Mouse (Mus musculus) cerebellum, adult (tissue): ENCODE results near the gene Fgfr2.
"Not testable (repeated sequence)": the region's sequence is repeated elsewhere in the genome, so short reads cannot be mapped to it uniquely, and the experiment has no call there.

Experiments used
- ATAC-seq: cut with Nextera tagmentation; 2 replicates; pipeline ENCODE4 v1.9.2; 2017; ENCODE audit warnings: mild to moderate bottlenecking, moderate library complexity, mixed read lengths; ENCODE audit not compliant: insufficient number of reproducible peaks, low FRiP score, low TSS enrichment

Fgfr2 gene

DNA sequence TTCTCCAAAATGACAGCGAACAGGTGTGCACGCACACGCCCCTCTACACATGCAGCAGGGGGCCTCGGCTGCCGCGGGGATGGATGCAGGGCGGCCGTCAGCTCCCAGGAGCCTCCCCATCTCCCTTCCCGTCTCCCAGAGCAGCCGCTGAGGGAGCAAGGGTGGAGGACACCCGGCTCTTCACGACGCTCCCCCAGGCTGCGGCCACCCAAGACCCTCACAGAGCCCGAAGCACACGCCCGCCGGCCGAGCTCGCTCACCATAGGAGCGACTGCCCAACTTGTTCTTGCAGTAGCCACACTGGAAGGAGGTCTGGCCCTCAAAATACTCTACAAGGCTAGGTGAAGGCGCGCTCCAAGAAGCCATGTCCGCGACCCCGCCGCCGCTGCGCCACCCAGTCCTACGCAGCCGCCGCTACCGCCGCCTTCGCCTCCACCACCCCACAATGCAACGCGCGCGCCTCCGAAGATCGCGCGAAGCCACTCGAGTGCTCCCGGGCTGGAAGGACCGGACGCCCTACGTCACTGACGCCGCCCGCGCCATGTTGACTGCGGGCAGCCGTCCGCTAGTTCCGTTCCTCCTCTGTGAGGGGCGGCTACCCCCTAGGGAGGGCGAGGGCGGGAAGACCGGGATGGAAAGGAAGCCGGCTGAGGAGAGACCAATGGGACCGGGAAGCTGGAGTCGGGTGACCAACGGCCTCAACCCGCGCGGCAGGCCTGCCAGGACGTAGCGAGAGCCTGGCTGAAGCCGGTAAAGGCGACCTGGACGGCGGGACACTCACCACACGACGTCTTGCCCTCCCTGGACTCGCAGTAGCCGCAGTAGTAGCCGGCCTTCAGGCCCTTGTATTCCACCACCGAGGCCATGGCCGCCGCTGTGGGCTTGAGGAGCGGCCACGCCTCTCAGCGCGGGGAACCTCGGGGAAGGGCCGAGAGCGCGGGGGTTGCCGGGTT lies 2603.8 kb downstream of the Fgfr2 start:
- peak; percentile 93 for ATAC-seq

DNA sequence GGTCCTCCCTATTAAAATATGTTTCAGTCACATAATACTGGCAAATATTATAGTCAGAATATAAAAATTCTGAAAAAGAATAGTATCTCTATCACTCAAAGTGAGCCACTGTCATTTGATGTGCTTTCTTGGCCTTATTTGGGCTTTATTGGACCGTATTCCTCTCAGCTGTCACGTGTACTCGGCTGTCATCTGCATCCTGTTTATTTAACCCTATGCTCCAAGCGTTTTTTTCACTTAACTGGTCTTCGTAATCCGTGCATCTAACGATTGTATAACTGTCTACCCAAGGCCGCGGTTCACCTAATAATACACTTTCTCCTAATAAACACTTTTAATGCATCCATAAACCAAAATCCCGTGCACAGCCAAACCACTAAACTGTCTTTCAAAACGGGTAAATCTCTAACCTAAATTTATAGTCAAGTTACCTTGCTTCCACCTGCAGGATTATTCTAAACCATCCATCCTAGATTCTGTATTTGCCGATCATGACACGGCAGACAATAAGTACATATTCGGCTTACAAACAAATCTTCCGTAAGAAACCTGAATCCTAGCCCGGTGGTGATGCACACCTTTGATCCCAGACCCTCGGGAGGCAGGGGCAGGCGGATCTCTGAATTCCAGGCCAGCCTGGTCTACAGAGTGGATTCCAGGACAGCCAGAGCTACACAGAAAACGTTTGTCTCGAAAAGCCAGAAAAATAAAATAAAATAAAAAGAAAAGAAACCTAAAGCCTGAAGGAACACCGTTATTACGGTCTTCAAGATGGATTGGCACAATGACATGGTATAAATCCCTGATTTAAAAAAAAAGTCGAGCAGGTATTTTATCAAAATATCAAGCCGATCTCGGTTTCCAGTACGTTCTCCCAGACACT lies 2604.7 kb downstream of the Fgfr2 start:
- no peak for ATAC-seq

DNA sequence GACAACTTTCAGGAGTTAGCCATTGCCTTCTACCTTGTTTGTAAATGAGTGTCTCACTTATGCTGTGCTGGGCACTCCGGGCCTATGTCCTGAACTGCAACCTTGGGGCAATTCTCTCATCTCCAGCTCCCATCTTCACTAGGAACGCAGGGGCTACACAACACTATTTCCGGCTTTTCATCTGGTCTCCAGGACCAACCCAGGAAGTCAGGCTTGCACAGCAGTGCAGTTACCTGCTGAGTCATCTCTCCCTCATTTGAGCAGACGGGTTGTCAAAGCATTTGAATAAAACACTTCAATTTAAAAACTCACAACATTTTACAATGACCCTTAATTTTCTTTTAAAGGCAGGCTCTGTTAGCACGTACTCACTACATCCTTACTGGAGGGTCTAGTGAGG lies 2612.9 kb downstream of the Fgfr2 start:
- no peak for ATAC-seq

DNA sequence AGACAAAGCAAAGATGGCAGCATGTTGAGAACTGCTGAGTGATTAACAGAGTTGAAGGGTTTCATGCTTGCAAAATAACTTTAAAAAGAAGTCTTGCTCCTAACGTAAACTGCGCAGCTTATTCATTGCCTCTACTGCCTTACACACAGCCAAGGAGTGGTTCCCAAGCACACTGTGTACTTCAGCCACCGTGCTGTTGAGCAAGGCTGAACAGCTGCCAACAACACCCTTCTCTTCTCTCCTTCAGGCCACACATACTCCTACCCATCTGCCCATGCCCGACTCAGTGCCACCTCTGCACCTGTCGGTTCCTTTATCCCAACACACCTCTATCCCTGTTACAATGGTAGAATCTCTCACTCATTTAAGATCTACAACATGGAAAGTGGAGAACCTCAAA lies 2620.1 kb downstream of the Fgfr2 start:
- no peak for ATAC-seq

DNA sequence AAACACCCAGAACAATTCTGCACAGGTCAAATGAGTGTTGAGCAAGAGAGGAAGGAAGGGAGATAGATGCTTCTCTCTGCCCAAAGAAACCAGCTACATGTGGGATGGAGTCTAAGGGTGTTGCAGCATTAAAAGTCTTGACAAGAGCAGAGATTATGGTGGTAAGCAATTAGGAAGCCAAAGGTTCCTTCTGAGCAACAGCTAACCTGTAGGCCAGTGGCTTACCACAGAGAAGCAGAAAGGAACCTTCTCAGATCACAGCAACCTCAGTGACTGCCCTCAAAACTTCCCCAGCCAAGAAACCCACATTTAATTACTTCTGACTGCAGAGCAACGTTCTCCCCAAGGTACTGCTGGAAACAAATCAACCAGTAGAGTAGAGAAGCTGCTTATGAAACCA lies 2621.7 kb downstream of the Fgfr2 start:
- ATAC-seq, result no peak

DNA sequence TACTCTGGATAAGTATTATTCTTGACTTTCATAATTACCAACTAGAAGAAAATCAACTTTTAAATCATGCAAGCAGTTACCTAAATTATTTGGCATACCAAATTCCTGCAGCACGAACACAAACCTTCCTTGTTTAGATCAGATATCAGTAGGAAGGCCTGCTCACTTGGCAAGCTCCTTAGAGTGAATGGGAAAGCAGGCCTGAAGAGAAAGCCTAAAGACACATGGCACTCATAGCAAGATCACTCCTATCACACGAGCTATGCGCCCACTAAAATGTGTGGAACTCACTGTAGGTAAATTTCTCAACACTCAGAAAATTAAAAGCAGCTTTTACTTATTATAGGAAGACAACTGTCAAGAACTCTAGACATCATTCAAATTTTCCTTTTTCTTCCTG lies 2629.8 kb downstream of the Fgfr2 start:
- no peak for ATAC-seq

DNA sequence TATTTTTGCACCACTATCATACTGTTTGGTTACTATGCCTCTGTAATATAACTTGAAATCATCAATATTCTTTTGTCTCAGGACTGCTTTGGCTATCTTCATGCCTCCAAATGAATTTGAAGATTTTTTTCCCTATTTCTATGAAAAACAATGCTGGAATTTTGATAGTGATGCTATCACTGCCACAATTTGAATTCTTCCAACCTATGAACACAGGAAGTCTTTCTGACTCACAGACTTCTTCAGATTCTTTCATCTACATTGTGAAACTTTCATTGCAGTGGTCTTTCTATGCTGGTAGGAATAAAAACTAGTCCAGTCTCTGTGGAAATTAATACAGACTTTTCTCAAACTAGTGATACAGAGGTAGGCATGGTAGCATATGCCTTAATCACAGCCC lies 2631.1 kb downstream of the Fgfr2 start:
- no peak for ATAC-seq

DNA sequence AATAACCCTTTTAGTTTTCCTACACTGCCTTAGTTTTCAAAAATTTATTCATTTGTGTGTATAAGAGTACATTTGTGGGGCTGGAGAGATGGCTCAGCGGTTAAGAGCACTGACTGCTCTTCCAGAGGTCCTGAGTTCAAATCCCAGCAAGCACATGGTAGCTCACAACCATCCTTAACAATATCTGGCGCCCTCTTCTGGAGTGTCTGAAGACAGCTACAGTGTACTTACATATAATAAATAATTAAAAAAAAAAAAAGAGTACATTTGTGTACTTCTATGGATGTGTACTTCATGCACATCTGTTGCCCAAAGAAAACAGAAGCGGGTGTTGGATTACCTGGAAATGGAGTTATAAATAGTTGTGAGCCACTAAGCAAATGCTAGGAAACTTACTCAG lies 2644.1 kb downstream of the Fgfr2 start:
- ATAC-seq, result not testable (repeated sequence)

DNA sequence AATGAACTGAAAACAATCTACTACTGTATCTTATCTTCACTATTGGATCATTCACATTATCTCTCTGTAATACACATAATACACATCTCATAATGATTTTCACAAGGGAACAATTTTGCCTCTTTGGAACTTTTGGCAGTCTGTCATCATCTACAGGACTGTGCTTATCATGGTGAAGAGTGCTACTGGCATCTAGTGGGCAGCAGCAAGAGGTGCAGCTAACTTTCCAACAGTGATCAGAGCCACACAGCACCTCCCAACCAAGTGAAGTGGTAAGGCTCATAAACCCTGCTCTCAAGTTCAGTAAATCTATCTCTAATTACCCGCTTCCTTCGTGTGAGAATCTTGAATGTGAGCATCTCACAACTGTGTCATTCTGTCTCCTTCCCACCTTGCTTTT lies 2647.2 kb downstream of the Fgfr2 start:
- peak; percentile 58; the same call in 1 of the 2 replicates for ATAC-seq

DNA sequence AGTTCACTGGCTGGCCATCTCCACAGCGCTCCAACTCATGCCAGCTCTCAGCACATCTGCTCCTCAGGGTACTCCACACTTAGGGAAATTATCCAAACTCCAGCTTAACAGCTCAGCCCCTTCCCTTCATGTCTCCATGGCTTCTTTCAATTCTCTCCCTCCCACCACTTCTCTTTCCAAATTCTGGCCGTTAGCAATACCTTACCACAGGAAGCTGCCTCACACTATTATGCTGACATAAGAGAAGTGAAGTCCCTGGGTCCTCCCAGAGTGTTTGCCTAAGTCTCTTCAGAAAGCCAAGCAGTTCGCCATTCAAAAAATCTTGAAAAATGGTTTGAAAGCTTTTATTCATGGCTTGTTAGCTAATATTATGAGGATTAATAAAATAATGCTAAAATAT lies 2649.3 kb downstream of the Fgfr2 start:
- no peak for ATAC-seq

DNA sequence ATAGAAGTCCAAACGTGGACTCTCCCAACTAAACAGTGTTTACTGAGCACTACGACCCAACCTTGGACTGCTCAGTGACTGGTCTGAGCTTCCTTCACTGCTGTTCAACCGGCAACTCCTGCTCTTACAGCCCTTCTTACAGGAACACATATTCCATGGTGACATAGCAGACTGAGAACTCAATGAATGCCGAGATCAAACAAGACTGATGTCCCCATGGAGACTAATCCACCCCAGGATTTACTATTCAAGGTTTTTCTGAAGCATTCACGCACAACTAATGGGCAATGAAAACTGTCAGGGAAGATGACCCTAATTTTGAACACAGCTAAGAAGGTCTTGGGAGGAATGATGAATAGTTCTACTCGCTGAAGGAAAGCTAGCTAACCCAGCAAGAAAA lies 2650.5 kb downstream of the Fgfr2 start:
- ATAC-seq, result no peak

DNA sequence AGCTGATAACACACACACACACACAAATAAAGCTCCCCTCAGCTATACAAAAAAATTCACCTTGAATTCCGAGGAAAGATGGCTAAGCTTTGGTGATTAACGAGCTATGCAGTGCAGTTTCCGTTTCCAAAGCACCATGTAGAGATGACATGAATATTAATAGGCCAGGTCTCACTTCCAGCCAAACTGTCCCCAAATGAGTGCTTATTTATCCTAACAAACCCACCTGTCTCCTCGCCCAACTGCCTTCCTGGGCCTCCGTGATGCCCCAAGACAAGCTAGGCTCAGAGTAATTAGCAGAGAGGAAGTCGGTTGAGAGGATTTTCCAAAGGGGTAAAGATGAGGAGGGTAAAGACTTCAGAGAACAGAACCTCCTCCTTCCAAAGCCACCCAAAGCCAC lies 2652.1 kb downstream of the Fgfr2 start:
- ATAC-seq, result no peak

DNA sequence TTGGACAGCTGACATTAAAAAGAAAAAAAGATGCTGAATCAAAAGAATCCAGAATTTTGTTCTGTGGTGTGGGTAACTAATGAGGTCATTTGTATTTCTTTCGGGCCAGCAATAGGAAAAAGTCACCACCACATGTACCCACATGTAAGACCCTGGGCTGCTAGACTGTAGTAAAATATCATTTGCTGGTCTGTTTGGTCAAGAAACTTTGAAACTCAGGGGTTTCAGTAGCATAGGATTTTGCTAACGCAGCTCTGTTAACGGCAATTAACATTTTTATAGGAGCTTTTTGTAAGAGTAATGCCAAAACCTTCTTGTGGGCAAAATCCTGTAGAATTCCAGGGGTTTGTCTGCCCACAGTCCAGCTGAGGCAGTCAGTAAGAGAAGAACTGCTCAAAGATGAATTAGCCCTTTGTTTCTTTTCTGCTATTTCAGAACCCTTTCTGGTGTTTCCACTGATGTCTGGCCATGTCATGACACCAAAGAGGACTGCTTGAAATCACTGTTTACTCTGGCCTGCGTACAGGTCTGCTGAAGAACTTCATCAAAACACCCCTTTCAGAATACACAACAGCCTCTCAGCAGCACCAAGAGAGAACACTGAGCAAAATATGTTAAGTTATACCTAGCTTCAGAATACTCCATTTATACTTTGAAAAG lies 2667.4 kb downstream of the Fgfr2 start:
- ATAC-seq, result no peak

DNA sequence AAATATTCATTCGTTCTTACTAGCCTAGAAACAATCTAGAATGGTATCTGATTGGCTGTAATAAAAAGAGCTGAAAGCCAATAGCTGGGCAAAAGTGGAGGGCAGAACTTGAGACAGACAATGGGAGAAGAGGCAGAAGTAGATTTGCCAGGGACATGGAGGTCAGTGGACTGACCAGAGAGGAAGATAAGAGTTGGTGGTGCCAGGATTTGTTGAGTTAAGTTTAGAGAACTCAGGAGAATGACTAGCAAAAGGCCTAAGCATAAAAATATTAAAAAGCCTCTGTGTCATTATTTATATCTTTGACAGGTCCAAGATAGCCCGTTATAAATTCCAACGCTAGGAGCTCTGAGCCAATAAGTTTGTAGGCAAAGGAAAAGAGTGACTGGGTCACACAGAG lies 2668.9 kb downstream of the Fgfr2 start:
- no peak for ATAC-seq

DNA sequence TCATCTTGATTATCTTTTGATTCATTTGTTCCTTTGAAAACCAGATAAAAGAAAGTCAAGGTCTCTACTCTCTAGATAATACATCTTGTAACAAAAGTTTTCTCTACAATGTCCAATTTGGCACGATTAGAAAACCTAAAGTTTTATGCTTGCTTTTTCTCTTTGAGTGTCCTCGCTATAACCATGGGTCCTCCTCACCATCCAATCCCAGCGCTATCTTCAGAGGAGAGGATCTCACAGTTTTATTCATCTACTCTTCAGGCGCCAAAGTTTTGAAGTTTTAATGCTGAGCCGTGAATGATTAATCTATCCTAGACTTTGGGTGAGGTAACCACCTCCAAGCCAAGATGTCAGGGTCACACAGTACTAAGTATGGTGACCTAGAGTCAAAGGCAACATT lies 2687.4 kb downstream of the Fgfr2 start:
- ATAC-seq, result no peak

DNA sequence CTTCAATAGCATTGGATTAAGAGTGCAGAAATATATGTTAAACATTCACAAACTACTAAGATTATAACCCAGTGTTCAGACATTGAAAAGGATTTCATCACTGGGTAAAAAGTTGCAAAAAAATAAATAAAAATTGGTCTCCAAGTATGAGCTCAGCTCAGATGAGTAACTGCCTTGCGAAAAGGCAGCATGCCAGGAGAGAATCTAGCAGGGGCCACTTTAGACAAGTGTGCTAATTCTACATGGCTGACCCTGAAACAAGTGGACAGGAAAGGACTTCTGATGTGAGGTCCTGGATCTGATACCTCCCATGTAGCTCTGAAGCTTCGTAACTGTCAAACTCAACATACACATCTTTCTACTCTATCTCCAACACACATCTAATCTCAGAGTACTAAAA lies 2691.0 kb downstream of the Fgfr2 start:
- ATAC-seq, result no peak

DNA sequence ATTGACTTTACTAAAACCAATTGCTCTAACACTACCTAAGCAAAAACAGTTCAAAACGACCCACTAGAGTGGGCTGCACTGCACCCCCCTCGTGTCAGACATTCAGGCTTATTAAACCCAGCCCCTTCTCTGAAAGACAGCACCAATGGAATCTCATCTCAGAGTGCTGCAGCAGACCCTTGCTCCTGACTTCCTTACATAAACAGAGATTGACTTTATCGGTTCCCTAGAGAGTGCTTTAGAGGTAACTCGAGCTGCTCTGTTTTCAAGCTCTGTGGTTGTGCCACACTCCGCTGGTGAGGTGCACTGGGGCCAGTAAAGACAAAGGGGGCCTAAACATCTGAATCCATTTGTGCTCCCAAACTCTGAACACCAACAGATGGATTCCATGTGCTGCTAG lies 2696.6 kb downstream of the Fgfr2 start:
- ATAC-seq, result no peak

DNA sequence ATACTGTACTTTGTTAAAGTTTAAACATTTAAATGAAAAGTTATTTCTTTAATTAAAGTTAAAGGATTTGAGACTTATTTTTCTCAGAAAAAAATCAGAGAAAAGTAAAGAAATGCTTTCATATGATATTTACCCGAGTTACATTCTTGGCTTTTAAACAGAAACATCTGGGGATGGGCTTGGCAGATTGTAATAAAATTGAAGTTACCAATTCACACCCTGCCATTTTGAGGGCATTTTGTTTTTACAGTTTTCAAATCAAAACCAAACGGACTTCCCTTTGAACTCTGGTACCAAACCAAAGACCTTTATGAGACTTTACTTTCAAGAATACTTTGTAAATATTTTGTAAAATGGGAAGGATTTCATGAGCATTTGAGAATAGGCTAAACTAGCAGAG lies 2697.2 kb downstream of the Fgfr2 start:
- no peak for ATAC-seq

DNA sequence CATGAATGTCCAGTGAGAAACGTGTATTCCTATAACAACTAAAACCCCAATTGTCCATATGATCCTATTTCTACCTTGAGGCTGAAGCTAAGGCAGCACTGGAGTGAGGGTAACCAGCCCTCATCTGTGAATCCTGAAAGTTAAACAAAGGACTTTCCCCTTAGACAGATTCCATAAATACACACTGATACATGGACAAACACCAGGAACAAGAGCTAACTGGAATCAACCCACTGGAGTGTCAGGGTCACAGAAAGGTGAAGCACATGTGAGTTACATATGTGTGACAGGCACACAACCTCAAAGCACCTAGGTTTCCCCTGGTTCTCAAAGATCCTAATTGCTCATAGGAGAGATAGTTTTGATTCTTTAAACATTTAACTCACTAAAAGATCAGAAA lies 2703.2 kb downstream of the Fgfr2 start:
- ATAC-seq, result no peak

DNA sequence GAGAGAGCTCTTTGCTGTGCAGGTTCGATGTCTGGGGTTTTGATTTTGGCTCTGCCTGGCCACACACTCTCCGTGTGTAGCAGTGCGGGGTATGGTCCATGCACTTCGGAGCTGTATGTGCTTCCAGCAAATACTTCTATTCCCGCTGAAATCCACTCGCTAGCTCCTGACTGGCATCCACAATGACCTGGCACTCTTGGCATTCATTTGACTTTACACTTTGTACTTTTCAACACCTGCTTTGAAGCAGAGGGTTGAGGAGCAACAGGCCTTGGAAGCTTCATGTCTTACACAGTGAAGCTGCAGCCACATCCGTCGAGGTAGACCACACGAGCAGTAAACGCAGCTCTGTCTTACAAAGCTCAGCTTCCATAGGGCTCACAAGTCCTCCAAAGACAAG lies 2715.5 kb downstream of the Fgfr2 start:
- no peak for ATAC-seq

DNA sequence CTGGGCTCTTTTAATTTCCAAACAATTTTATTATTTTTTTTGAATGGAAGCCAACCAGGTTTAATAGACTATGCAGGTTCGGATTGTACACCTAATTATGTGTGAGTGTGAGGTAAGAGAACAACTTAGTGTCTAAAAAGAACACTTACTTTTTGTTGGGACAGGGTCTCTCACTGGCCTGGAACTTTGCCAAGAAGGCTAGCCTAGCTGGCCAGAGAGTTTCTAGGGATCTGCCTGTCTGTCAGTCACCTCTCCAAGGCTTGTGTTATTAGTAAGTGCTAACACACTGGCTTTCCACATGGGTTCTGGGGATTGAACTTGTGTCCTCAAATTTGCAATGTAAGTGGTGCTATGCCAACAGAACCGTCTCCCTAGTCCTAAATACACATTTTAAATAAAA lies 2719.8 kb downstream of the Fgfr2 start:
- ATAC-seq, result no peak
